Mouse (Mus musculus) embryonic facial prominence, embryonic 11.5 days (tissue): ENCODE data around the gene Wdfy1. TPM values are rescaled to one million over a fixed set of nuclear protein-coding genes. Genes with fewer than 3 reads are reported as not detected.
A peak's percentile ranks its signal among the peaks of the same experiment; 100 is the strongest.

Source experiments
- ATAC-seq: fragments of 200-750 bp; cut with Nextera tagmentation; replicated peaks from 2 replicates; pipeline ENCODE4 v1.8.0; 2017; ENCODE audit warnings: low read depth; ENCODE audit not compliant: insufficient number of reproducible peaks, low FRiP score, low TSS enrichment
- DNase-seq: peaks from one replicate; pipeline ENCODE4 v3.0.0-alpha.2; 2015; ENCODE audit warnings: low spot score
- H3K27ac ChIP-seq: fragments of 300-500 bp; sonication (generic); replicated peaks from 2 replicates; pipeline ENCODE4 v1.5.1; 2014; ENCODE audit warnings: mild to moderate bottlenecking, low read depth, low read length, control low read depth
- H3K27me3 ChIP-seq: fragments of 300-500 bp; sonication (generic); 2 replicates; pipeline ENCODE4 v1.6.1; 2014; ENCODE audit warnings: mild to moderate bottlenecking, low read length, moderate library complexity, mixed read lengths; ENCODE audit not compliant: control insufficient read depth, insufficient read depth
- H3K36me3 ChIP-seq: fragments of 300-500 bp; sonication (generic); replicated peaks from 2 replicates; pipeline ENCODE4 v1.6.1; 2014; ENCODE audit warnings: low read depth, mild to moderate bottlenecking, low read length, moderate library complexity, mixed read lengths; ENCODE audit not compliant: control insufficient read depth, insufficient read depth
- H3K4me1 ChIP-seq: fragments of 300-500 bp; sonication (generic); 2 replicates; pipeline ENCODE4 v1.6.1; 2014; ENCODE audit warnings: low read length, mixed read lengths; ENCODE audit not compliant: control insufficient read depth, insufficient read depth
- H3K4me2 ChIP-seq: fragments of 300-500 bp; sonication (generic); 2 replicates; pipeline ENCODE4 v1.6.1; 2014; ENCODE audit warnings: low read depth, mild to moderate bottlenecking, control low read depth, low read length, moderate library complexity
- H3K4me3 ChIP-seq: fragments of 300-500 bp; sonication (generic); 2 replicates; pipeline ENCODE4 v1.5.1; 2014; ENCODE audit warnings: low read depth, low read length, control low read depth
- H3K9ac ChIP-seq: fragments of 300-500 bp; sonication (generic); replicated peaks from 2 replicates; pipeline ENCODE4 v1.6.1; 2014; ENCODE audit warnings: mild to moderate bottlenecking, control low read depth, low read length
- H3K9me3 ChIP-seq: fragments of 300-500 bp; sonication (generic); replicated peaks from 2 replicates; pipeline ENCODE4 v1.6.1; 2016; ENCODE audit warnings: mild to moderate bottlenecking, low read length, inconsistent platforms, mixed read lengths; ENCODE audit not compliant: control insufficient read depth
- WGBS: fragments of 180-500 bp; shearing (Covaris S2); extraction: QIAGEN DNeasy Blood & Tissue Kit; methylation state at CpG from one replicate; pipeline ENCODE4 v1.1.7; 2014; 5-methylcytosine and 5-hydroxymethylcytosine counted together
- polyA plus RNA-seq: library from polyadenylated mRNA; unstranded; fragments of >200 nt; fragmentation: Nextera tagmentation; extraction: Ambion mirVana; gene quantifications from 2 replicates; pipeline ENCODE4 v1.2.1, GENCODE M21; 2014

The Wdfy1 gene
- polyA plus RNA-seq, 1 experiment from 2014 or later: 35.7 TPM

DNA sequence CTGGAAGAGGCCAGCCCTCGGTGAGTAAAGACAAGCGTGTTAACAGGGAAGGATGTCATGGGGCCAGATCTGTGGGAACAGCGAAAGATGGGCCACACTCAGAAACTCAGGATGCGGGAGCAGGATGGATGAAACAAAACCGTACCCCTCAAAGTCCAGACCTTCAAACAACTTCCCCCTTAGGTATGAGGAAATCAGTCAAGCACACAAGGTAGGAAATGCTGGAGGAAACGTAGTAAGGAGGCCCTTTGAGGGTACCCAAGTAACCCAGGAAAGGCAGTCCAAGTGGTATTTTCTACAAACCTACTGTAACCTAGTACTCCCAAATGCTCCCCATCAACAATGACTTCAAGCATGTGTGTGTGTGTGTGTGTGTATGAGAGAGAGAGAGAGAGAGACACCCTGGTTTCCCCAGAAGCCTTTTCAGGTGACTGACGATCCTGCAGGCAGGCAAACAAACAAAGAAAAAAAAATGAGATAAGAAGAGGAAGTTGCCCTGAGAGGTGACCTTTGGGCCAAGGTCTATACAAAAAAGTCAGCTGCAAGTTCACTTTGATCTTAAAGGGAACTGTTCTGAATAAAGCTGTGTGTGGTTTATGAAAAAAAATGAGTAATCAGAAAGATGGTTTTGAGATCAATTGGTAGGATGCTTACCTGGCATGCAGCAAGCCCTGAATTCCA, 23.8 kb downstream of the Wdfy1 start:
- no peak overlapping the region for H3K27ac ChIP-seq
- H3K4me3 ChIP-seq: no peak overlapping the region
- H3K27me3 ChIP-seq: no peaks in the 10 kb centered on the region
- H3K9me3 ChIP-seq: no peaks in the 10 kb centered on the region
- no peak for DNase-seq
- no peak overlapping the region for H3K4me2 ChIP-seq
- H3K4me1 ChIP-seq: no peaks in the 10 kb centered on the region
- no peak for ATAC-seq
- no peak overlapping the region for H3K9ac ChIP-seq
- H3K36me3 ChIP-seq: no peaks in the 10 kb centered on the region
- WGBS: 79% methylated on average over 7 of the region's 7 CpGs

DNA sequence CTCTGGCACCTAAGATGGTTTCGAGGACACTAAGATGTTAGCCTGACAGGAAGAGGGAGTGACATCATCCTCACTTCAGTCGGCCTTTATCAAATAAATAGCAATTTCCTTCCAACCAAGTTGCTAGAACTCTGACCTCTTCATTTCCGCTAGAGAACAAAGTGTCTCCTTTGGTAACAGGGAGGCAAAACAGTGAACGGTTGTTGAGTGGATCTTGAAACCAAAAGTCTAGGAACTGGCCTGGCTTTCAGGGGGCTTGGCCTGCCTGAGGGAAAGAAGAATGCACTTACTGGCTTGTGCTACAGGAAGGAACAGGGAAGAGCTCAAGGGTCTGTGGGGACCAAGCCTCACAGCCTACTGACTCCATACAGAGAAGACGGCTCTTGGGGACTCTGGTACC, 24.8 kb downstream of the Wdfy1 start:
- H3K4me3 ChIP-seq: no peak overlapping the region
- H3K27ac ChIP-seq: no peak overlapping the region
- ATAC-seq (no peak), DNase-seq (peak; percentile 9)
- H3K36me3 ChIP-seq: no peaks in the 10 kb centered on the region
- H3K4me1 ChIP-seq: no peaks in the 10 kb centered on the region
- WGBS: 57% methylated on average over 5 of the region's 5 CpGs
- no peak overlapping the region for H3K9ac ChIP-seq
- no peak overlapping the region for H3K4me2 ChIP-seq
- no peaks in the 10 kb centered on the region for H3K9me3 ChIP-seq
- H3K27me3 ChIP-seq: no peaks in the 10 kb centered on the region

DNA sequence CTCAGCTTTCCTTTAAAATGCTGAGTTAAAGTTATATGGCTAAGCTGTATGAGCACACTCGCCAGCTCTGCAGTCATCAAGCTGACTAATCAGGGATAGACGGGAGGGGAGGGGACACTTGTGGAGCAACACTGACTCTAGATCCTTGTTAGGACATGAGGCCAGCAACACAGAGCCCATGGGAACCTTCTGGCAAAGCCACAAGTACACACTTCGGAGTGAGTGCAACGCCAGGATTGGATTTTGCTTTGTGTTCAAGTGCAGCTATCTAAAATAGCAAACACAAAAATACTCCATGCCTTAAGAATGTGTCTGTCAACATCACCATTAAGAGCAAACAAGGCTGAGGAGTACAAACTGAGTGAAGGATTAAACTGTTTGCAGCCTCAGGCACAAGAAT, 29.9 kb downstream of the Wdfy1 start:
- H3K9me3 ChIP-seq: no peaks in the 10 kb centered on the region
- H3K36me3 ChIP-seq: no peaks in the 10 kb centered on the region
- no peak for DNase-seq
- no peak overlapping the region for H3K4me2 ChIP-seq
- no peak overlapping the region for H3K9ac ChIP-seq
- no peaks in the 10 kb centered on the region for H3K4me1 ChIP-seq
- H3K27me3 ChIP-seq: no peaks in the 10 kb centered on the region
- WGBS: 85% methylated on average over 4 of the region's 4 CpGs
- no peak overlapping the region for H3K27ac ChIP-seq
- no peak overlapping the region for H3K4me3 ChIP-seq
- ATAC-seq: no peak

DNA sequence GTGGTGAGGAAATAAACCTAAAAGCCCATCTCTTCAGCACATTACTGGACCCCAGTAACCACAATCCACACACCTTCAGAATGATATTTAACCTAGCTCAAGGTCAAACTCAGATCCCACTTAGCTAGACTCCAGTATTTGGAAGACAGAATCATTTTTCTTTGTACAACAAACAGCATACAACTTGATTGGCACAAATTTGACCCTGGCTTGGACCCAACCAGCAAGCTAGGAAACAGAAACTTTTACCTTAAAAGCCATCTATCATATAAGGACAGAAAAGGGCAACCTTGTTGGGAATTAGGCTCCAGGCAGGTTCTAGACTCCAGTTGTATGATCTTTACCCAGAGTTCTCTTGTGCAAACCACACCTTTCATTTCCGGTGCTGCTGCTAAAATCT, 32.6 kb downstream of the Wdfy1 start:
- no peak for DNase-seq
- H3K4me2 ChIP-seq: no peak overlapping the region
- WGBS: 96% methylated on average over 1 of the region's 1 CpGs

DNA sequence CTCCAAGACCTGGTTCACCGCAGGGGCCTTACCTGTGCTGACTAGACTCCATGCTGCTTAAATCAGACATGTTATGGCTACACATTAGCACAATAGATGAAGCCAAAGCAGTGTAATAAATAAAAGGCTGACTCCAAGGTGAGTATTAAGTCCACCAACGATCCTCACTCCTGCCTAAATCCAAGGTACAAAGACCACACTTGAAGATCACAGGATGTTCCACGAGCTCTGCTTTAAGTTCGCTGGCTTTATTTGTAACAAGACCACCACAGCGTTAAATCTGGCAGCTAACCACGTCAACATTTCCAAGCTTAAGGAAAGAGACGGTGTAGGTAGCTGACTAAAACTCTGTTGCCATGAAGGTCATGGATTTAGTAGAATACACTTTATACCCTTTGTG, 33.0 kb downstream of the Wdfy1 start:
- Histone ChIP-seq H3K27ac (no peak overlapping the region), H3K4me3 (no peak overlapping the region), H3K4me2 (no peak overlapping the region), H3K4me1 (no peaks in the 10 kb centered on the region), H3K9ac (no peak overlapping the region), H3K9me3 (no peaks in the 10 kb centered on the region), H3K36me3 (no peaks in the 10 kb centered on the region; the same call in 1 of the 2 replicates), H3K27me3 (no peaks in the 10 kb centered on the region)
- WGBS: 90% methylated on average over 7 of the region's 7 CpGs
- DNase-seq (no peak), ATAC-seq (no peak)

More for the DNA sequence above, 32.6 kb downstream of the Wdfy1 start:
- H3K27ac ChIP-seq: no peak overlapping the region
- no peaks in the 10 kb centered on the region for H3K27me3 ChIP-seq
- H3K36me3 ChIP-seq: no peaks in the 10 kb centered on the region
- no peaks in the 10 kb centered on the region for H3K4me1 ChIP-seq
- H3K9ac ChIP-seq: no peak overlapping the region
- H3K4me3 ChIP-seq: no peak overlapping the region
- H3K9me3 ChIP-seq: no peaks in the 10 kb centered on the region
- ATAC-seq: no peak

DNA sequence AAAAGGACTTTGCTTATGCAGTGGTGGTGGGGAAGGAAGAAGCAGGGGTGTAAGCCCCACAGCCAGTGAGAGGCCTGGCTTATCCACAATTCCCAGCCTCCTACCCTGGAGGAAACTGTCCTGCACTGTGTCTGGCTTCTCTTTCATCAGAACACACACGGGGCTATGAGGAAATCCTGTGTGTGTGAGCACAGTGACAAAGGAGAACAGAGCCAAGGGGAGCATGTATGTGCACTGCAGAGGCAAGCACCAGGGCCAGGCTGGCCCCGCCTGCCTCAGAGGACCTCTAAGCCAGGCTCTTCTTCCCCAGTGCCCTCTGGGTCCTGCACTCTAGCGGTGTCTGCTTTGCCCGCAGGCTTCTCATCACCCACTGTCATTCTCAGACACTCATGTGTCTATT, 34.9 kb downstream of the Wdfy1 start:
- H3K9me3 ChIP-seq: no peaks in the 10 kb centered on the region
- no peaks in the 10 kb centered on the region for H3K4me1 ChIP-seq
- H3K9ac ChIP-seq: no peak overlapping the region
- no peaks in the 10 kb centered on the region; the same call in 1 of the 2 replicates for H3K36me3 ChIP-seq
- H3K4me2 ChIP-seq: no peak overlapping the region
- no peak overlapping the region for H3K4me3 ChIP-seq
- H3K27me3 ChIP-seq: no peaks in the 10 kb centered on the region
- WGBS: 80% methylated on average over 4 of the region's 4 CpGs
- no peak for DNase-seq
- no peak for ATAC-seq
- H3K27ac ChIP-seq: no peak overlapping the region

DNA sequence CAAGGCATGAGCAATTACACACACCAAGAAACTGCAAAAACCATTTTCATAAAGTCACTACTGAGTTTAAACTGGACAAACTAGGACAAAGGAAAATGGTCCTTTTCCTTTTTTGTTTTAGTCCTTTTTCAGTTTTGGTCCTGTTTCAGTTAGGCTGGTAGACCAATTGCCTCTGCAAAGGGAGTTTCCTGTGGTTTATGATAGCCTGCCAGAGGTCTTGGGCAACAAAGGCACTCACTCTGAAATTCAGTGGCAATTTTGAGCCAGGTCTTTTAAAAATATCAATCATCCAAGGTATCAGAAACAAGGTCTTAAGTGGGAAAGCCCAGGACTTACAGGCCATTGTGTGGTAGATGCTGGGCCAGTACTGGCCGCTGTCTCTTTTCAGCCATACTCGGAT, 36.2 kb downstream of the Wdfy1 start:
- WGBS: 97% methylated on average over 2 of the region's 2 CpGs
- H3K4me2 ChIP-seq: no peak overlapping the region

DNA sequence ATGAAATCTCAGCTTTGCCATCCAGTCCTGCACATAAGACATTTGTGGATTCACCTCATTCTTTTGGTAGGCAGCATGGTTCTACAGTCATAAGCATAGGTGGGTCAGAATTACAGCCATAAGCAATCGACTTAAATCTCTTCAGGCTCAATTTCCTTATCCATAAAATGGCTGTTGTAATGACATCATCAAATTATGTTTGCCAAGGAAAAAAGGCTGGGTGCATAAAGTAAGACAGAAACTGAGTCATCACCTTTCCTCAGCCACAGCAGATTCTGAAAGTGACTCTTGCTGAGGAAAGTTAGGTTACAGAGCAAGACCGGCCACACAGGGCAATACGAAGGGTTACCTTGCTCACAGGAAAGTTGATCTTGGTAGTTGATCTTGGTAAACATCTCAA, 39.5 kb downstream of the Wdfy1 start:
- ATAC-seq (no peak), DNase-seq (no peak)
- no peaks in the 10 kb centered on the region for H3K4me1 ChIP-seq
- no peak overlapping the region for H3K4me3 ChIP-seq
- no peaks in the 10 kb centered on the region for H3K9me3 ChIP-seq
- H3K27me3 ChIP-seq: no peaks in the 10 kb centered on the region
- H3K36me3 ChIP-seq: no peaks in the 10 kb centered on the region; the same call in 1 of the 2 replicates
- 90% methylated on average over 3 of the region's 3 CpGs for WGBS
- no peak overlapping the region for H3K27ac ChIP-seq
- H3K4me2 ChIP-seq: no peak overlapping the region
- no peak overlapping the region for H3K9ac ChIP-seq

More for the DNA sequence above, 36.2 kb downstream of the Wdfy1 start:
- Histone ChIP-seq H3K9ac (no peak overlapping the region), H3K4me3 (no peak overlapping the region), H3K36me3 (no peaks in the 10 kb centered on the region; the same call in 1 of the 2 replicates), H3K9me3 (no peaks in the 10 kb centered on the region), H3K27ac (no peak overlapping the region), H3K4me1 (no peaks in the 10 kb centered on the region), H3K27me3 (no peaks in the 10 kb centered on the region)
- no peak for ATAC-seq
- DNase-seq: no peak
